Mouse (Mus musculus): ENCODE data around the gene Ppm1n. TPM values are rescaled to one million over a fixed set of nuclear protein-coding genes. Genes with fewer than 3 reads are reported as not detected.

Ppm1n gene
- polyA plus RNA-seq (2012; ENCODE audit: insufficient read depth, insufficient read length, missing spikeins): not detected in 2 replicates

GRCm38 (mm10) chr7:19279581-19280114 is at the start of gene Ppm1n:
TSS of gene Ppm1n (minus strand) at chr7:19280064.
- Histone ChIP-seq H3K4me1 (ENCODE audit: control insufficient read depth, insufficient read depth, insufficient read length, low read length) (no peaks in the 10 kb centered on the region), H3K4me3 (ENCODE audit: insufficient read depth, low read depth, low read length) (no peak within 1 kb of the TSS), H3K27ac (replicated peaks; ENCODE audit: low read depth, low read length) (no peak within 1 kb of the TSS)

DNA sequence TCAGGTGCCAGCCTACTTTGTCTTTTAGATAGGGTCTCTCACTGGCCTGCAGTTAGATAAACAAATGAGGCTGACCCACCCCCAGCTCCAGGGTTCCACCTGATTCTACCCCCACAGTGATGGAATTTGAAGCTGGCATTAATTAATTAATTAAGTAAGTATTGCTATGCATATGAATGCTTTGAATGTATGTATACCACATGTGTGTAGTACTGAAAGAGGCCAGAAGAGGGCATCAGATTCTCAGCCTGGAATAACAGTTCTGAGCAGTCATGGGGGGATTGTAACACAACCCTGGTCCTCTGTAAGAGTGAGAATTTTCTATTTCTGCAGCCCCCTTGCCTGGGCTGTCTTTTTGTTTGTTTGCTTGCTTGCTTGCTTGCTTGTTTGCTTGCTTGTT is 48.6 kb upstream of the Ppm1n start:
- Histone ChIP-seq H3K27ac (replicated peaks; ENCODE audit: low read depth, low read length) (no peak overlapping the region), H3K4me3 (ENCODE audit: insufficient read depth, low read depth, low read length) (no peak overlapping the region), H3K4me1 (ENCODE audit: control insufficient read depth, insufficient read depth, insufficient read length, low read length) (no peaks in the 10 kb centered on the region)

DNA sequence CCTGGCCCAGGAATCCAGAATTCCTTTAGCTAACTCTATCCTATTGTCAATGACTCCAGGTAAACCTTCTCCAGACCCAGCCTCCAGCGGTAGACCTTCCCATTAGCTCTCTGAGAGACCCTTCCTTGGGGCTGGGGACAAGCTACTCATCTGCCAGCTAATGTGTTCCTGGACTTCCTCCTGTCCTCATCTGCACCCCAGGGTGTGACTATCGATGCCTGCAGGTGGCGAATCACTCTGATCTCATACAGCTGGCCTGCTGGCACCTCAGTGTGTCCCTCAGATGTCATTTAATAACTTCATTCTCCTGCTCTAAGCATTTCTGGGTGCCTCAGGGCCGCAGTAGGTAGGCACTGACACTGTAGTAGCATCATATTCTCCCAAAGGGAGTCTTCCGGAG is 47.9 kb upstream of the Ppm1n start:
- no peaks in the 10 kb centered on the region for H3K4me1 ChIP-seq (ENCODE audit: control insufficient read depth, insufficient read depth, insufficient read length, low read length)
- peak overlapping the region; percentile 68 for H3K27ac ChIP-seq (replicated peaks; ENCODE audit: low read depth, low read length)
- H3K4me3 ChIP-seq (ENCODE audit: insufficient read depth, low read depth, low read length): no peak overlapping the region

DNA sequence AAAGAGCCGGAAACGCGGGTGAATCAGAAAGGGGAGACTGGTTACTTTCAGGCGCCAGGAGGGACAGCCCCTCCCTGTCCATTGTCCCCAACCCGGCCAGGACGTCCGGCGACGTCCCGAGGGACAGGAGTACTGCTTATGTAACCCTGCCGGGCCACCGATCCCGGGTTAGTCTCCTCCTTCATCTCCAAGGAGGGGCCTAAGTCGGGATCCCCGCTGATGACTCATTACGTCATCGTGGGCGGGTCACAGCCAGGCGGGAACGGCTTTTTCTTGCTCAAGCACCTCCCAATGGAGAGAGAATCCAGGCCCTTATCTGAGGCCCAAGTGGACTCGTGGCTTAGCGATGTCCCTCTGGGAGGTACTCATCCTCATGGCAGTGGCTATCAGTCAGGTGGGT is 47.3 kb upstream of the Ppm1n start:
- peak overlapping the region; percentile 60 for H3K4me3 ChIP-seq (ENCODE audit: insufficient read depth, low read depth, low read length)
- H3K27ac ChIP-seq (replicated peaks; ENCODE audit: low read depth, low read length): peak overlapping the region; percentile 97
- H3K4me1 ChIP-seq (ENCODE audit: control insufficient read depth, insufficient read depth, insufficient read length, low read length): no peaks in the 10 kb centered on the region

DNA sequence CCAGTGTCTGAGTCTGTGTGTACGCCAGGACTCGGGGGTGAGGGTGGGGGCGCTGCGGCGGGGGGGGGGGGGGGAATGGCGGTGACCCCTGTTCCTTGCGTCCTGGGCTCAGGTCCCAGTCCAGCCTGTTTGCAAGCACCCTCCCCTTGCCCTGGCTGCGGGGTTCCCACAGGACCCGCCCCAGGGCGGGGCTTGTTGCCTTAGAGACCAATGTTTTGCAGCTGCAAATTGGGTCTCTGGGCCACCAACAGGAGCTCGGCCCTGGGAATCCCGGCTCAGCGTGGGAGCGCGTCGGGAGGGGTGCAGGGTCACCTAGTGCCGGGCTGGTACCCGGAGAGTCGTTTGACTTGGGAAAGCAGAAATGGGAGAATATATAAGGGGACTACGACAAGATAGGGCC is 46.5 kb upstream of the Ppm1n start:
- Histone ChIP-seq H3K4me1 (ENCODE audit: control insufficient read depth, insufficient read depth, insufficient read length, low read length) (no peaks in the 10 kb centered on the region), H3K27ac (replicated peaks; ENCODE audit: low read depth, low read length) (peak overlapping the region; percentile 97), H3K4me3 (ENCODE audit: insufficient read depth, low read depth, low read length) (peak overlapping the region; percentile 60)

- Histone ChIP-seq H3K27ac (replicated peaks; ENCODE audit: low read depth, low read length) (peak overlapping the region; percentile 26), H3K4me3 (ENCODE audit: insufficient read depth, low read depth, low read length) (no peak overlapping the region), H3K4me1 (ENCODE audit: control insufficient read depth, insufficient read depth, insufficient read length, low read length) (0 out of 2 replicates have a peak, but pooled peaks cover 1% of the 10 kb centered on the region)
Measured at GRCm38 (mm10) chr7:19325262-19326199, 45.7 kb upstream of the Ppm1n start.

- Histone ChIP-seq H3K27ac (replicated peaks; ENCODE audit: low read depth, low read length) (no peak overlapping the region), H3K4me3 (ENCODE audit: insufficient read depth, low read depth, low read length) (no peak overlapping the region), H3K4me1 (ENCODE audit: control insufficient read depth, insufficient read depth, insufficient read length, low read length) (0 out of 2 replicates have a peak, but pooled peaks cover 3% of the 10 kb centered on the region)
Measured at GRCm38 (mm10) chr7:19324221-19324620, 44.4 kb upstream of the Ppm1n start.

DNA sequence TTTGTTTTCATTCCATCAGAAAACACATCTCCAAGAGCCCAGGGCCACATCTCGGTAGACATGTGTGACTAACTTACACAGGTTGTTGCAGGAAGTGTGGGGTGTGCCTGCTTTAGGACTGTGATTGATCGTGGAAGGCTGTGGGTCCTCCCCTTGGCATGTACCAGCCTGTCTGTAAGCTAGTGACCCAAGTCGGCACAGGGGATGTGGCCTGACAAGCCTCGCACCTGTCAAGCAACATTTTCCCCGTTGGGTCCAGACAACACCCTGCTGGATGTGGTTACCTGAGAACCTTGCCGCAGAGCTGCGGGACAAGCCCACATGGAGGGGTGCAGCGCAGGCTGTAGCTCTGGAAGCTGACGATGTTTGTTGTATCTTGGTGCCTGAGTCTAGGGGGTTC is 42.6 kb upstream of the Ppm1n start:
- H3K27ac ChIP-seq (replicated peaks; ENCODE audit: low read depth, low read length): no peak overlapping the region
- H3K4me3 ChIP-seq (ENCODE audit: insufficient read depth, low read depth, low read length): no peak overlapping the region
- H3K4me1 ChIP-seq (ENCODE audit: control insufficient read depth, insufficient read depth, insufficient read length, low read length): 0 out of 2 replicates have a peak, but pooled peaks cover 3% of the 10 kb centered on the region

DNA sequence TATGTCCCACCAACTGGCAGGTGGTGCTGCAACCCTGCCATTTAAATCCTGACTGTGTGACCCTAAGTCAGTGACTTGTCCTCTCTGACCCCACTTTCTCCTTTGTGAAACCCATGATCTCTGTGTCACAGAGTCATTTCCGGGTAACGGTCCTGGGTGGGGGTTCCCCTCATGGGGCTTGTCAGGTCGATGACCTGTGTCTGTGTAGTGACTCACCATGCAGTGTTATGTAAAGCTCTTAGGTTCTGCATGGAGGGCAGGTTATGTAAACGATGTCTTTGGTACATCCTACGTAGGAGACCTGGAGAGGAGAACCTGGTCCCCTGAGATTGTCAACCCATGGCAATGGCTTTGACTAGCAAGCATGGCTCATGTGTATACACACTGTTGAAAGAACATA is 41.6 kb upstream of the Ppm1n start:
- no peak overlapping the region for H3K27ac ChIP-seq (replicated peaks; ENCODE audit: low read depth, low read length)
- H3K4me1 ChIP-seq (ENCODE audit: control insufficient read depth, insufficient read depth, insufficient read length, low read length): 0 out of 2 replicates have a peak, but pooled peaks cover 6% of the 10 kb centered on the region
- no peak overlapping the region for H3K4me3 ChIP-seq (ENCODE audit: insufficient read depth, low read depth, low read length)

DNA sequence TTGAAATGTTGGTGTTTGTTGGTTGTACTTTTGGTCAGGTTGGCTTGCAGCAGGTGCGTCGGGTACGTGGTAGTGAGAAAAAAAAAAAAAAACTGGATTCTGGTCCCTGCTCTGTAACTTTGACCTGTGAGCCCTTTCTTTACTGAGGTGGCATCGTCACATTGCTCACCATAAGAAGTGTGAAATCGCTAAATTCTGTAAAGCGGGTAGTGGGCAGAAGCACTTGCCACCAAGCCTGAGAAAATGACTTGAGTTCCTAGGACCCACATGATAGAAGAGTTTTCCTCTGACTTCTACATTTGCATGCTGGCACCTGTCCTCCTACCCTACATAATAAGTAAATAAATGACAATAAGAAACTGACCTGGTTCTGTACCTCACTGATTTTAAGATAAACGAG is 40.8 kb upstream of the Ppm1n start:
- peaks cover 9% of the 10 kb centered on the region; the same call in 1 of the 2 replicates for H3K4me1 ChIP-seq (ENCODE audit: control insufficient read depth, insufficient read depth, insufficient read length, low read length)
- H3K4me3 ChIP-seq (ENCODE audit: insufficient read depth, low read depth, low read length): no peak overlapping the region
- H3K27ac ChIP-seq (replicated peaks; ENCODE audit: low read depth, low read length): no peak overlapping the region

GRCm38 (mm10) chr7:19319906-19320305 is 40.0 kb upstream of the Ppm1n start:
- peaks cover 9% of the 10 kb centered on the region; the same call in 1 of the 2 replicates for H3K4me1 ChIP-seq (ENCODE audit: control insufficient read depth, insufficient read depth, insufficient read length, low read length)
- peak overlapping the region; percentile 55 for H3K4me3 ChIP-seq (ENCODE audit: insufficient read depth, low read depth, low read length)
- peak overlapping the region; percentile 17; the same call in 1 of the 2 replicates for H3K27ac ChIP-seq (replicated peaks; ENCODE audit: low read depth, low read length)

- Histone ChIP-seq H3K4me3 (ENCODE audit: insufficient read depth, low read depth, low read length) (peak overlapping the region; percentile 55), H3K27ac (replicated peaks; ENCODE audit: low read depth, low read length) (0 out of 2 replicates have a peak overlapping the region, but pooled peaks have one; percentile 17), H3K4me1 (ENCODE audit: control insufficient read depth, insufficient read depth, insufficient read length, low read length) (peaks cover 9% of the 10 kb centered on the region; the same call in 1 of the 2 replicates)
Measured at GRCm38 (mm10) chr7:19319458-19319857, 39.6 kb upstream of the Ppm1n start.

DNA sequence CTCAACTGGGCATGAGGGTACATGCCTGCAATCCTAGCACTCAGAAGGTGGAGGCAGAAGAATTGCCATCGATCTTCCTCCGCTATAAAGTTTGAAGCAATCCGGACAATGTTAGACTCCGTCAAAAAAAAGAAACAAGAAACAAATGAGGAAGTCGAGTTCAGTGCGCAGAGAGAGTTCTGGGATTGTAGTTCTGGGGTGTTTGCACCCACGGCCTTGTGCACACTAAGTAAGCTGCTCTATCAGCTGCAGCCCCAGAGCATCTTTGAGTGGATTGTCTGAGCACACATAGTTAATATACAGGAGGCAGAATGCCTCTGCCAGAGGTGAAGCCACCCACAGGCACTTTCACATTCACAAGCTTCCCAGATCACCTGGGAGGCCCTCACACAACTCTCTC is 38.8 kb upstream of the Ppm1n start:
- 0 out of 2 replicates have a peak overlapping the region, but pooled peaks have one; percentile 40 for H3K27ac ChIP-seq (replicated peaks; ENCODE audit: low read depth, low read length)
- H3K4me1 ChIP-seq (ENCODE audit: control insufficient read depth, insufficient read depth, insufficient read length, low read length): peaks cover 9% of the 10 kb centered on the region; the same call in 1 of the 2 replicates
- H3K4me3 ChIP-seq (ENCODE audit: insufficient read depth, low read depth, low read length): no peak overlapping the region

DNA sequence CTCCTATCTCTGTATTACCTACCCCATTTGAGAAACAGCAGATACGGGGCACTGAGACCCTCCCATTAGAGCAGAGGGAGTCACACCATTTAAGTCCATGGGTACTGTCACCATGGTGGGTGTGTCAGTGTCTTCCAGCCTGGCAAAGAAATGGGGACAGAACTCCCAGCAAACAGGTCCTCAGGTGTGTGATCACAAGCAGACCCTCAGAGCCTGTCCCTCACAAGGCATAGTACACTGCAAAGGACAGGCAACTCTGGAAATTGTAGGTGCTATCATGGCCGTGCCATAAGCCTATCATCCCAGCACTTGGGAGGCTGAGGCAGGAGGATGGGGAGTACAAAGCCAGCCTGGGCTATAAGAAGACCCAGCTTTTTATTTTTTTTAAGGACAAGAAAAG is 38.3 kb upstream of the Ppm1n start:
- peaks cover 9% of the 10 kb centered on the region; the same call in 1 of the 2 replicates for H3K4me1 ChIP-seq (ENCODE audit: control insufficient read depth, insufficient read depth, insufficient read length, low read length)
- no peak overlapping the region for H3K4me3 ChIP-seq (ENCODE audit: insufficient read depth, low read depth, low read length)
- H3K27ac ChIP-seq (replicated peaks; ENCODE audit: low read depth, low read length): no peak overlapping the region

DNA sequence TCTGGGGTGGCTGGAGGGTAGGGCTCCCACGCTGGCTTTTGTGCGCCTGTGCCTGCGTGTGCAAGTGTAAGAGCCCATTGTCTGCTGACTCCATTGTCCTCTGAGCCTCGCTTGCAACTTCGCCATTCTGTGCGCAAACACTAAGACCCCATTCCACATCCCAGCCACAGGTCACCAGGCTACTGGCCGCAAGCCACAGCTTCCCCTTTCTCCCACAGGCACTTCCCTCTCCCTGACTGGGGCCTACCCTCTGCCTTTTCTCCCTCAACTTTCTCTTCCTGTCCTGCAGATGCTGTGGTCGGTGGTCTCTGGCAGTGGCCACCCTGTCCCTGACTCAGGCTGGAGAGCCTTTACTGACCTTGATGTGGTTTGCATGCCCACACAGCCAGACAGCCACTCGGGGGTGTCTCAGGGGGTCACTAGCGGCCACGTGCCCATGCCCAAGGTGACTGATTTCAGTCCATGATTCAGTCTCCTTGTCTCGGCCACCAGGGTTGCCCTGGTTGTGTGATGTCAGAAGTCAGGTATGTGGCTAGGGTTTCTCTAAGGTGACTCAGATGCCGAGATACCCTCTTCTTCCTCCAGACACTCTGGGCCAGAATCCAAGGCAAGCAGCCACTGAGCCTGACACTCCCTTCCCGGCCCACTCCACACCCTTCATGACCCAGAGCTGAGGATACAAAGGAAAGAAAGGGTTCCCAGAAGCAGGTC is 36.7 kb upstream of the Ppm1n start:
- Histone ChIP-seq H3K4me3 (ENCODE audit: insufficient read depth, low read depth, low read length) (no peak overlapping the region), H3K27ac (replicated peaks; ENCODE audit: low read depth, low read length) (peak overlapping the region; percentile 37), H3K4me1 (ENCODE audit: control insufficient read depth, insufficient read depth, insufficient read length, low read length) (peaks cover 9% of the 10 kb centered on the region; the same call in 1 of the 2 replicates)
